Mouse (Mus musculus) G1E (cell line): Measurements from ENCODE around the gene Sox18.

Experiments
- CTCF ChIP-seq: IDR thresholded peaks from 2 replicates; pipeline ENCODE4 v1.5.1; 2012; ENCODE audit warnings: low read depth, low read length, inconsistent platforms, mixed read lengths
- POLR2AphosphoS5 ChIP-seq: IDR thresholded peaks from 2 replicates; pipeline ENCODE4 v1.6.1; 2012; ENCODE audit warnings: low read depth, low read length, inconsistent platforms; ENCODE audit not compliant: insufficient replicate concordance

- no peak for TF ChIP-seq CTCF
- TF ChIP-seq POLR2AphosphoS5, result no peak
Observed at GRCm38 (mm10) chr2:181646626-181647472, 24.6 kb downstream of the Sox18 start.
